Mouse (Mus musculus) layer of hippocampus, postnatal 25 days (tissue): ENCODE measurements at regions not wholly inside any gene's neighbourhood (a gene's known extent, or its start where the extent isn't known, plus 50 kb on each side); places are given as distances from the start of the nearest gene placed in this dataset.

ENCODE experiments used
- DNase-seq, 2 experiments: peaks; one replicate each; pipeline ENCODE4 v3.0.0; 2022; ENCODE audit warnings: mixed read lengths in 2 of 2, low spot score in 1 of 2; ENCODE audit errors: extremely low spot score in 1 of 2

GRCm38 (mm10) chr13:113536306-113536705, 82.1 kb downstream of the Snx18 start:
- DNase-seq, result no peak

GRCm38 (mm10) chr13:113534664-113535455, 83.5 kb downstream of the Snx18 start:
- no peak for DNase-seq

- DNase-seq, result no peak
Observed at GRCm38 (mm10) chr13:113533884-113534445, 84.4 kb downstream of the Snx18 start.

- no peak for DNase-seq
Observed at GRCm38 (mm10) chr13:113526997-113527396, 91.4 kb downstream of the Snx18 start.

- no peak for DNase-seq
Observed at GRCm38 (mm10) chr13:113523503-113523902, 94.9 kb downstream of the Snx18 start.

GRCm38 (mm10) chr13:113518144-113518543, 100.2 kb downstream of the Snx18 start:
- DNase-seq, result no peak

GRCm38 (mm10) chr13:113516102-113516501, 102.3 kb downstream of the Snx18 start:
- DNase-seq, result no peak

- no peak for DNase-seq
Observed at GRCm38 (mm10) chr13:113515162-113515600, 103.2 kb downstream of the Snx18 start.

- peak in 1 of 2 experiments; percentile 49 for DNase-seq
Observed at GRCm38 (mm10) chr13:113509403-113510185, 108.8 kb downstream of the Snx18 start.

GRCm38 (mm10) chr13:113508124-113508728, 110.1 kb downstream of the Snx18 start:
- DNase-seq, result no peak

- no peak for DNase-seq
Observed at GRCm38 (mm10) chr13:113502528-113502927, 115.8 kb downstream of the Snx18 start.

- DNase-seq, result no peak
Observed at GRCm38 (mm10) chr13:113502059-113502458, 116.3 kb downstream of the Snx18 start.

GRCm38 (mm10) chr13:113500373-113500990, 117.9 kb downstream of the Snx18 start:
- DNase-seq, result no peak

- no peak for DNase-seq
Observed at GRCm38 (mm10) chr13:113499079-113499710, 119.2 kb downstream of the Snx18 start.

GRCm38 (mm10) chr13:113495595-113496285, 122.6 kb downstream of the Snx18 start:
- DNase-seq, result no peak

- no peak for DNase-seq
Observed at GRCm38 (mm10) chr13:113495136-113495535, 123.2 kb downstream of the Snx18 start.

GRCm38 (mm10) chr13:113494688-113495087, 123.7 kb downstream of the Snx18 start:
- no peak for DNase-seq

- DNase-seq, result no peak
Observed at GRCm38 (mm10) chr13:113489951-113490822, 128.2 kb downstream of the Snx18 start.
